Mouse (Mus musculus): ENCODE data around the gene Negr1. TPM values are rescaled to one million over a fixed set of nuclear protein-coding genes. Genes with fewer than 3 reads are reported as not detected.
A peak's percentile ranks its signal among the peaks of the same experiment; 100 is the strongest.

Gene Negr1
- total RNA-seq, 4 experiments from 2014 or later: 5.5 to 12.2 (median 7.3) TPM

DNA sequence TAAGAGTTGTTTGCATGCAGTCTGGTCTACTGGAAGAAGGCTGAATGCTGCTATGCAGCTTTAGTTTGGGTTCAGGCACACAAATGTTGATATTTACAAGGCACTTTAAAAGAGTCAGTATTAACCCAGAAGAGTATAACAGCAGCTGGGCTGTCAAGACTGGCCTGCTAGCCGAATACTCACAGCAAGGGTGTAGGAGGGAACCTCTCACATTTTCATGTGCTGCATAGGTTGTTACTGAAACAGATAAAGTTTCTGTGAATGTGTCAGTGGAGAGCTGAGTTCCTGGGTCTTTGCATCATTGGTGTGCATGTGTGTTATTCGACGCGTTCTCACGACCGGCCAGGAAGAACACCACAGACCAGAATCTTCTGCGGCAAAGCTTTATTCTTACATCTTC is 237.6 kb downstream of the Negr1 start:
- no peak for DNase-seq

DNA sequence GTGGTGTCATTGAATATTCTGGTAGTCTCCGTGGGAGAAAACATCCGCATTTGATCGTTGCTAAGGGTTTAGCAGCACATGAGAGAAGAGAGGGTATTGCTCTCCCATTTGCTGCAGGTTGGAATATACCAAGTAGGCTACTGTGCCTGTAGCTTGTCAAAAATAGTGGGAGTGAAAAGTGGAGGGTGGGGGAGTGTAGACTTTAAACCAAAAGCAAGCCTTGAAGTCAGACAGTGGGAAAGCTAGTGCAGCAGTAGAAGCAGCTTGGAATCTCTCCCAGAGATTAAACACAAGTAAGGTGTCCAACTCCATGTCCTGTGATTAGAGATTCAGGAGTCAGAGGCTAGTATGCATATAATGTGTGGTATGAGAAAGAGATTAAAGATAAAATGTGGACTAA is 248.2 kb downstream of the Negr1 start:
- DNase-seq: no peak

DNA sequence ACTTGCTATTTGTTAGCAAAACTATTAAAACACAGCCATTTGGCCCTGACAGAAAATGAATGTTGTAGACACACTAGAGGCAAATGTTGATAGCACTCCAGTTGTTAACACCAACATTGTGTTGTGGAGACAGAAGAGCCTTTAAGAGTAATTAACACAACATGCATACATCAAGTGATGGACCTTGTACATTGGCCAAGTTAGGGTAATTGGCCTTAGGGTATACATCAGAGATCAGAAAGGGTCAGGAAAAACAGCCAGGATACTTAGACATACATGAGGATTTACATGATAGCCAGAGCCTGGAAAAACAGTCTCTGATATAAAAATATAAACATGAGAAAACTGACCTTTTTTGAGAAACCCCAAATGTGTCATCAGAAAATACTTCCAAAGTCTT is 255.3 kb downstream of the Negr1 start:
- no peak for DNase-seq

DNA sequence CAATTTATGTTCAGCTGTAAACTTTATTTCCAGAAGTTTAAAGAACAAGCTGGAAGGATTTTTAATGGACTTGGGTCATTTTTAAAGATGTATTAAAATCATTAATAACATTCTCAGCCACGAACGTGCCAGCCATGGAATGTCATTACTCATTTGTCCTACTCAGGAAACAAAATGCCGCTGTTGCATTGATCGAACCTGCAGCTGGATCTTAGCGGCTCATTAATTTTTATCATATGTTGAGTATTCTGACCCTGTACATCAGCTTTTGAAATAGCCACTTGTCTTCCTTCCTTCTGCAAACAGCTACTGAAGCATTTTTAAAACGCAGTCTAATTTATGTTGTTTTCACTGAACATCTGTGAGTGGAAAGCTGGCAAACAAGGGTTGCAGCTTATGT is 255.9 kb downstream of the Negr1 start:
- no peak for DNase-seq

DNA sequence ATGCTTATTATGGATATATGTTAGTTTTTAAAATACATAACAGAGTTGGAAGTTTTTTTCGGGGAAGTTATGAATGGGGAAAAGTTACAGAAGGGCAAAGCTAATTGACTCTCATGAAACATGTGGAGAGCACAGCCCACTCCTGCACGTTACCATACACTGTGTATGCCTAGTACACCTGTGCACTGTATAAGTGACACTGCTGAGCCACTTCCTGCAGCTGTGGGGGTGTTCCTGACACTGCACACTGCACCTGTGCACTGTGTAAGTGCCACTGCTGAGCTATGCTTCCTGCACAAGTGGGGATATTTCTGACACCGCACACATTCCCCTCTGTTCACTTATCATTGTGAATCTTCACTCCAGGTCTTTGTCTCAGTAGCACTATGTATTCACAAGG is 261.4 kb downstream of the Negr1 start:
- DNase-seq: no peak

DNA sequence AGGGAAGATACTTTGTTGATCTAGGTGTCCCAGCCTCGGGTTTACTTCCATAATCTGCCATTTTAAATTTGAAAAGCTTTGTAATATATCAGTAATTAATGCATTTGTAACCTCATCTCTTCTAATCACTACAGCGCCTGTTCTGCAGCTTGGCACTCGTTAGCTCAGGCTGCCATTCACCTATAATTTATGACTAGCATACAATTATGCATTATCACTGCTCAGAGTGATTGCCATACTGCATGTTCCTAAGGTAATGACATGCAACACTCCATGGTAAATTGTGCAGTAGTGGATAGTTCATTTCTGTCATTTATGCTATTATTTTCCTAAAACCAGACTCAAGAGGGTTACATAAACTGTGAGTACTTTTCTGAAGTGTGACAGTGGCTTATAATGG is 272.3 kb downstream of the Negr1 start:
- no peak for DNase-seq

DNA sequence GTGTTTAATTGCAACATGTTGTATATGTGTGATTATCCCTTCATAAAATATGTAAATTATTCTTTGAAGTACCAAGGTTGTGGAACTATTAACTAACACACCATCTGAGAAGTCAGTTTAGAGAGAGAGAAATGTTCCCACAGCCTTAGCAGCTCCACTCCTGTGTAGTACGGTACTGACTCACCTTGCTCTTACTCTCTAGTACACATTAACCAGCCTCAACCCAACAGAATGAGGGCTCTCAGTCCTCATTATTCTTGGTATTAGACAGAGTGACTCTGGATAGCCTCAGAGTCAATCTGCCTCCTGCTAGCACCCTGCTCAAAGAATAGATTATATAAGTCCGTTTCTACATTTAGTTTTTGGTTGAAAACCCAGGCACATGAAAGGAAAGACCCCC is 277.0 kb downstream of the Negr1 start:
- no peak for DNase-seq

DNA sequence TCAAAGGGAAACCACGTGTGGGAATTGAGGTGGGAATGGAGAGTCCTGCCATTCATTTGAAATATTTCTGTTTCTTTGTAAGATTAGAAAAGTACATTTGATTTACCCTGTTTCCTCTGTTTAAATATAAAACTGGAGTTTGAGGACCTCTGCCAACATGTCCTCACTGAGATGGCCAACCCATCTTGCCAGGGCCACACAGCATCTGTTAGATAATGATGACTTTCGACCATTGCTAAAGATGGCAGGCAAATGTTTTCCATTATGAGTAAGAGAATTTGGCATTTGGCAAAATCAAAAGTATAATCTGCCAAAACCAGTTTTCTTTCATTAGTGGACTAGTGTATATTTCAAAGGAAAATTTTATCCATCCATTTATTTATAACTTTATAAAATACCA is 286.8 kb downstream of the Negr1 start:
- no peak for DNase-seq

DNA sequence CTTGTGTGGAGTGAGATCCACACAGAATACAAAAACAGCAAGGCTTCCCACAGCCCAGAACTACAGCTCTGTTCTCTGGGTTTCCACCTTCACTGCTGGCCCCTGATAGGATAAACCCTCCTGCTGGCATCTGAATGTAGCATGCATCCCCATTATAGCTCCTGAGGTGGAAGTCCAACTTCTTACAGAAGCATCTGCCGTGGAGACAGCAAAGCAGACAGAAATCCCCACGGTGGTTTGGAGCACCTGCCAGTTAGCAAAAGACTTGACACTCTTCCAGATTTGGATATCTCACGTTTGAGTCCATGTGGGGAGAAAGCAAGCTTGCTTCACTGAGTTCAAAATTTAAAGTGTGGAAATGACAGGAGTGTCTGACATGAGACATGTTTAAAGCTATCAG is 290.3 kb downstream of the Negr1 start:
- no peak for DNase-seq

DNA sequence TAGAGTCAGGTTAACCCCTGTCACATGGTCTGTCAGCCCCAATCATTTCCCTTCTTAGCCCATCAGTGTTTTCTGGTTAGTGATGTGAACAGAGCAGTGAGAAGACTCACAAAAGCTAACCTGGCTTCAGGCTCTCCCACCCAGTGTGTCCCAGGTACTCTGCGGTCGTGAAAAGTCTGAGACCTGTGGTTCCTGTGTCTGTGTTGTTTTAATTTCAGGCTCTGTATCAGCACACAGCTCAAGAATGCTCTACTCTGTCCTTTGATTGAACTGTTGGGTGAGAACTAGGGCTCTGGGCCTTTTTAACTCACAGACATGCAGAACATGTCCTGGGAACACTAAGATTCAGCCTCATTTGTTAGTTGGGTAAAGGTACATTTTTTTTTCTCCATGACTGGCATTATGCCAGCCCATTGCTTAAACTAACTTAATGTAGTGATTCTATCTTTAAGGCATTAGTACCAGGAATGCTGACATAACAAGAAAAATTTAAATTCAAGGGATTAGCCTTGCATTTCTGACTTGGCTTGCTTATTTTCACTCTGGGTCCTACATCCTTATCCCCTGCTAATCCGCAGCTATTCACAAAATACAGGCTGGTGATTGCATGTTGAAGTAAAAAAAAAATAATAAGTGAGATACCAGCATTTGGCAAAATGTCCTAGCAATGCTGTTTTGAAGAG is 308.8 kb downstream of the Negr1 start:
- no peak for DNase-seq

DNA sequence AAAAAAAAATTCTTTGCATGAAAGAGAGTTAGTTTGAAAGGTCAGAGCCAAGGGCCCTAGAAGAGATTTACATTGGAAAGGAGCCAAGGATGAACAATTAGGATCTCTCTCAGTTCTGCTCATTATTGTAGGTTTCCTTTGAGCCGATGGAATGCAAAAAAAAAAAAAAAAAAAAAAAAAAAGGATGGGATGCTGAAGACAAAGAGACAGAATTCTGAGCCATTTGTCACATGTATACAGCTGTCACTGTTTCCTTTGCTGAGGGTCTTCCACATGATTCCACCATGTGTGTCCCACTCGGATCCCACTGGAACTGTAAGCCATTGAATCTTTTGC is 309.3 kb downstream of the Negr1 start:
- no peak for DNase-seq

DNA sequence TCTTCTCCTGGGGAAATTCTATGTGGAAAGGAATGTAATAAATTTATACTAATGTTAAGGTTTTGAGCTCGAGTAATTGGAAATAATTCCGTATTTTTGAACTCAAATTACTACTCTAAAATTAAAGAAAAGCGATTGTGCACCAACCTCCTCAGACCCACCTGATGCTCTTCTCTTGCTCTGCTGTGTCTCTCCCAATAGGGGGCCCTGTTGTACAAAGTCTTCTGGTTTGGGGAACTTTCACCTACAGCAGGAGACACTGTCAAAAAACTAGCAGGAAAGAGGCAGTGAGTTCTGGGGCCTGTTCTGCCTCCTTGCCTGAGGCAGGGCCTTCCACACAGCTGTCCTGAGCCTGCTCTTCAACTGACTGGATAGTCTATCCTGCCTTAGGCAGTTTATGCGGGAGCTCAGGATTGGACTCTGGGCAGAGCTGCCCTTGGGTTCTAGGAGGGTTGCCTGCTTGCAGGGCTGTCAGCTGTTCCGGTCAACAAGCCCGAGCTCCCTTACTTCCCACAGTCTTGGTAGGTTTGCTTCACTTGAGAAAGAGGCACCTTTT is 310.1 kb downstream of the Negr1 start:
- DNase-seq: no peak

DNA sequence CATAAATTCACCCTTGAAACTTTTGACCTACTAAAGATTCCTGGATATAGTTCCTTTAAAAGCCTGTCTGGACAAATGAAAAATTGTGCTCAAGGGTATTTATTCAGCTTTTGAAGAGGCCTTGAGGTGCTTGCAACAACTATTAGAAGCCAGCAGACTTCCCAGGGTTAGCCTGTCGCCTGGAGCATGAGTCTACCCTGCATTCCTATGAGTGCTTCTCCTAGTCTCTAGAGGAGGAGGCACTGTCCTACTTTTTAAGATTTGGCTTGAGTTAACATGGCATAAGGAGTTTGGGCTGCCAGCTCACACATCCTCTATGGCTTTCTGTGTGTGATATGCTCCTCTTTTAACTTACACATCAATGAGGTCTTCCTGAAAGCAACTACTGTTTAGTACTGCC is 315.0 kb downstream of the Negr1 start:
- peak; percentile 10 for DNase-seq

DNA sequence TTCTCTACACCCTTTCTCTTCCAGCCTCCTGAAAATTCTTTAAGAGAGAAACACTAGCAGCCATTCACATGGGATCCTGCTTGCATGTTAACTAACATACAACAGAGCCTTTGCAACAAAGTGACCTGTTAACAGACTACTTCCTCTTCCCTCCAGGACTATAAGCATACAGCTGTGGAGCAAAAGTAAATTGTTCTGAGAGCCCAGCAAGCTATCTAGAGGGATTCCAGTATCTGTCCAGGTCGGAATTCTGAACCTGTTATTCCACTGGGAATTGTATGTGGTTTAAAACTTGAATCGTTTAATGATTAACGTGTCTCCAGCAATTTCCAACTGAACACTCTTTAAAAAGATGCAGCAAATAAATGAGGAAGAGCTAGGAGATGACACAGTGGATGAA is 320.5 kb downstream of the Negr1 start:
- no peak for DNase-seq

DNA sequence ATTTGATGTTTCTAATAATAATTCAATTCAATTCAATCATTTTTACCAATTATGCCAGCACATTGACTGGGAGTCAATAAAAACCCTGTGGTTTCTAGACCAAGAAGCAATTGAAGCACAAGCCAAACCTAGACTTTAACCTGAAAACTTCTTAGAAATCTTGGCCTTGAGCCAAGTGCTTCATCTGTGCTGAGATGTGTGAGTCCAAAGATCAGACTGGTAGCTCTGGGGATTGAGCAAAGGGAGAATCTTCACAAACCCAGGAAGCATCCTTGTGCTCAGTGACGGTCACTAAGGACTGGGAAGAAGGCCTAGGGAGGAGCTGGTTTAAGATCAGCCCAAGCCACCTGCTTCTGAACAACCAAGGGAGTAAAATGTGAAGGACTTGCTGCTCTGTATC is 322.3 kb downstream of the Negr1 start:
- no peak for DNase-seq

DNA sequence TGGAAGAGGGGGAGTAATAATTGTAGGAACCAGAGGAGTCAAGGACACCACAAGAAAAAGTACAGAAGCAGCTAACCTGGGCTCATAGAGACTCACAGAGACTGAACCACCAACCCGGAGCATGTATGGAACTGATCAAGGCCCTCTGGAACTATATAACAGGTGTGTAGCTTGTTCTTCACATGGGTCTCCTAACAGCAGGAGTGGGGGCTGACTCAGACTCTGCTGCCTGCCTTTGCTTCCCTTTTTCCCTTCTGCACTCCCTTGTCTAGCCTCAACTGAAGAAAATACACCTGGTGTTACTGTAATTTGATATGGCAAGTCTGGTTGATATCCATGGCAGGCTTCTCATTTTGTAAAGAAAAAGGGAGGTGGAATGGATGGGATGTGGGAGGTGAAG is 324.1 kb downstream of the Negr1 start:
- no peak for DNase-seq

DNA sequence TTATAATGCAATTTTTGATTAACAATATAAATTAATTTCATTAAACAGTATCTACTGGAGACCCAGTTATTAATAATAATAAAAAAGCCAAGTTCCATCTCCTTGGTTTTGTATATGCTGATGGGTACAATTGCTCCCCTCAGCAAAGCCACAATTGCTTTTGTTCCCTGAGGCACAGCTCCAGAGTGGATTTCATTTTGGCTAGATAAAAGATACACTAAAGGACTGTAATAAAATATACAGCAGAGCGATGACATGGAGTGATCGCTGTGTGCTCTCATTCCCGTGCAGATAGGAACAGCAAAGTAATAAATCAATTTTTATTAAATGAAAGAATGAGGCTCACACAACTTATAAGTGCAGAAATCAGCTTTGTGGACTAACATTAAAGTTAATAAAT is 325.3 kb downstream of the Negr1 start:
- DNase-seq: no peak

DNA sequence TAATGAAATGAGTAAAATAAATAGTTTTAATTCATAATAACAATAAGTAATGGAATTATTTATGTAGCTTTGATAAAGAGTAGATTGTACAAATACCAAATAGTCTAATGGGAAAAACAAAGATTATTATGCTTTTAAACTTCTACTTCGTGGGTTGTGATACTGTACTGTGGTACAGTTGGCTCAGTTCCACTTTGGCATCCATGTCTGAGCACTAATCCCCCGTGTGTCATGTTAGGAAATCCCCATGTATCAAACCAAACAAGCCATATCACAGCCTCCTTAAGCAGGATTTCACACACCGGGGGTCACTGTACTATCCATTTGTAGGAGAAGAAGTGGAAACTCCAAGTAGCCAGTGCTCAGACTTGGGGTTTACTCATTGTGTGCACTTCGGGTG is 329.4 kb downstream of the Negr1 start:
- DNase-seq: no peak

DNA sequence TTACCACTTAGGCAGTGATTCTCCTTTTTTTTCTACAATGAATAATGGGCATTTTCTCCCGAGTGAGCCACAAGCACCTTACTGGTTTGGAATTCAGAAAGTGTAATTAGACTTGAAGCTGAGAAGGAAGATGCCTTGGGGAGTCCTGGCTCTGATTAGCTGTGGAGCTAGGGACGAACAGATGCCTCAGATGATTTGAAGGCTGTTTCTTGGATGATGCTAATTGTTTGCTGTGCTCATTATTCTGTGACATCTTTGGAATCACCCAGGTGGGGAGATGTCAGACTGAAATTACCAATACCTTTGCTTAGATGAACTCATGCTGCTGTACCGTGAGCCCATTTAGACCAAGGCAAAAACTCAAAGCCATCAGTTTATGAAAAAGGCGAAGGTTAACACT is 333.7 kb downstream of the Negr1 start:
- no peak for DNase-seq

DNA sequence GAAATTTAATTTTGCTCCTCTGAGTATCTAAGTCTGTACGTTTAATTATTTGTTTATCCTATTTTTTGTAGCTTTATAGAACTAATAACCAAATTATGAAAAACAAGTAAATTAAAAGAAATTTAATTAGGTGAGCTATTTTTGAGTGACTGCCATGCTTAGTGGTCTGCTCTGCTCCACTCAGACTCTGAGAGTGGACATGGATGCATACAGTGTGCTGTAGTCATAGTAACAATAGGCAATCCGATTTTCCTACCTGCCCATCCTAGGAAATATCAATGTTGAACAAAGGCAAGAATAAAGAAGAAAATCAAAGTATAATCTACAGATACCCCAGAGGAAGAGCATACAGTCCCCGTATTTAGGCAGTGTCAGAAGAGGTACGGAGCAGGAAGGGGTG is 334.5 kb downstream of the Negr1 start:
- DNase-seq: no peak

DNA sequence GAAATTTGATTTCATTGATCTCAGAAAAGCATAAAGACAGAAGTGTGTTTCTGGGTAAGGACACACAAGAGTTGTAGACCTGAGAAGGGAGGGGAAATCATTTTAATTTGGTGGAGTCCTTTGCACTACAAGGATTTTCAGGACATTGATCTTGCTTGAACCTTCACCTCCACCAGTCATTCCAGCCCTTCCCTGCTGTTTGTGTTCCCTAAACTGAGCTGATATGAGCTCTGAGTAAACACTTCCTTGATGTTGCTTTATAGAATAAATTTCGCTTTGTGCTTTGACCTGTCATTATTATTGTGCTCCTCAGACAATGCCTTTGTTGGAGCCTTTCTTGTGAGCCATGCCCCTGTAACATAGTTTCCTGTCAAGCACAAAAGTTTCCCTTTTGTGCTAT is 335.0 kb downstream of the Negr1 start:
- no peak for DNase-seq

DNA sequence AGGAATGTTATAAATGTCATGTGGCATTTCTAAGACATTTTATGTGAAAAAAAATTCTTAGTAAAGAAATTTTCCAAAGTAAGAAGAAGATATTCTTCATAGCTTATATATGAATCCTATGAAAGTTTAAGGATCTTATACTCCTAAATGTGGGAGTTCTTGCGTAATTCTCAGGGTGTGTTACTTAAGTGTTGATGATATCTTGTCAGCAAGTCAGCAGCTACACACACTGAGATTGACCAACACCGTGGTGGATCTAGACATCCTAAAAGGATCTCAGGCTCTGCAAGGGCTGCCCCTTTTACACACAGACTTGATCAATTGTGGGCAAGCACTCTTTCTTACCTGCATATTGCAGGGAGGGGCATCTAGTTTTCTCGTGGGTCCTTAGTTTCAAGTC is 339.5 kb downstream of the Negr1 start:
- no peak for DNase-seq

DNA sequence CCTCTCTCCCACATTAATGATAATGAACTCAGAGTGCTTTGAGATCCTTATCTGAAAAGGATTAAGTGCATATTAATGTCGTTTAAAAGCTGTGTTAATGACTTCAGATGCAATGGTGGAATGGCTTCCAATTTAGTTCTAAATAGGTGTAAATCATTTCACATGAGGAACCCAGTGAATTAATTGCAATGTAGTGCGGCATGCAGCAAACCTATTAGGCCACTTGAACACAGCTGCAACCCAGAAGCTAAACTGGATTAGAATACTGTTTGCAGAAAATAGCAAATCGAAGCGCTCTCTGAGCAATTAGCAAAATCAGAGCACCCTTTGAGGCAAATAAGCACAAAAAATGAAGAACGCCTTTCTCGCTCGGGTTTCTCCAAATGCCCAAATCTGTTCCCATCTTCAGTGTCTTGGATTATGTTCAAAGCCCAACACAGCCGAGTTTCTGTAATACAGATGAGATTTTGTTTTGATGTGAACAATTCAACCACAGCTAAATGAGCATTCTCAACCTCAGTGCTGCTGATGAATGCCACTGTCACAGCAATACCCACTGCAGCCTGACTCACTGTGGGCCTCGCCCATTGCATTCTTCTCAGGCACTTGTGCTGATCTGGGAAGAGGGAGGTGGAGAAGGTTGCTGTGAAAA is 342.5 kb downstream of the Negr1 start:
- no peak for DNase-seq

DNA sequence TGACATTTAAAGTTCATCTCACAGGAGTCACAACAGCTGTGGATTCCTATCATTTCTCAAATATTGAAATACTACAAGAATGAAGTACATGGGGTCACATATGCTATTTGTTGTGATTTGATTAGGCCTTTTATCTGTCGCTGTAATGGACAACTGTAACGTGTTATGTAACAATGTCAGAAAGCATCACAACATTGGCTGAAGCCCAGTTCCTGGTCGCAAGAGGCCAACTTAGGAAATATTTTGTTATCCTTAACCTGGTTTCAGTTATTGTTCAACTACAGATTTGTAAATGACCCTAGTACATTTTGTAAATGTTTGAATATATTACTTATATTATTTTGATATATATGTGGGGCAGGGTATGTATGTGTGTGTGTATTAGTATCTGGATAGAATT is 351.2 kb downstream of the Negr1 start:
- no peak for DNase-seq

DNA sequence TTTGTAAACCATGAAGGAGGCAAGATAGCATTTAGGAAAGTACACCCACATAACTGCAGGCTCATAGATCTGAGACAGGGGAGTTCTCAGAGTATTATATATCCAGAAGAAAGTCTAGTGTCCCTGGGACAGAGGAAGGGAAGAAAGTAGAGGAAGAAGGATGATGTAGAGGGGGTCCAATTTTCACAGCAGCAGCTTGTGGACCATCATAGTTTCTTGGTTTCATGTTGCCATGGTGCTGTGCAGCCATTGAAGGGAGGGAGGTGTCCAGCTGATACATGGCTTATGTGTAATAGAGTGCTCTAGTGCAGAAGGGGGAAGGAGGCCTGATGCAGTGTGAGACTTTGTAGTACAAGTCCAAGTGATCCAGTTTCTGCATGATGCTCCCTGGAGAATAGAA is 359.8 kb downstream of the Negr1 start:
- no peak for DNase-seq
